Mouse (Mus musculus) erythroblast, embryonic 14.5 days (primary cell): ENCODE measurements at regions not wholly inside any gene's neighbourhood (a gene's known extent, or its start where the extent isn't known, plus 50 kb on each side); places are given as distances from the start of the nearest gene placed in this dataset.

ENCODE experiments used
- GATA1 ChIP-seq: IDR thresholded peaks from 2 replicates; pipeline ENCODE4 v1.6.1; 2012; ENCODE audit warnings: low read length, inconsistent platforms, mixed read lengths
- TAL1 ChIP-seq: IDR thresholded peaks from 3 replicates; pipeline ENCODE4 v1.6.1; 2012; ENCODE audit warnings: low read length, inconsistent platforms, mixed read lengths

DNA sequence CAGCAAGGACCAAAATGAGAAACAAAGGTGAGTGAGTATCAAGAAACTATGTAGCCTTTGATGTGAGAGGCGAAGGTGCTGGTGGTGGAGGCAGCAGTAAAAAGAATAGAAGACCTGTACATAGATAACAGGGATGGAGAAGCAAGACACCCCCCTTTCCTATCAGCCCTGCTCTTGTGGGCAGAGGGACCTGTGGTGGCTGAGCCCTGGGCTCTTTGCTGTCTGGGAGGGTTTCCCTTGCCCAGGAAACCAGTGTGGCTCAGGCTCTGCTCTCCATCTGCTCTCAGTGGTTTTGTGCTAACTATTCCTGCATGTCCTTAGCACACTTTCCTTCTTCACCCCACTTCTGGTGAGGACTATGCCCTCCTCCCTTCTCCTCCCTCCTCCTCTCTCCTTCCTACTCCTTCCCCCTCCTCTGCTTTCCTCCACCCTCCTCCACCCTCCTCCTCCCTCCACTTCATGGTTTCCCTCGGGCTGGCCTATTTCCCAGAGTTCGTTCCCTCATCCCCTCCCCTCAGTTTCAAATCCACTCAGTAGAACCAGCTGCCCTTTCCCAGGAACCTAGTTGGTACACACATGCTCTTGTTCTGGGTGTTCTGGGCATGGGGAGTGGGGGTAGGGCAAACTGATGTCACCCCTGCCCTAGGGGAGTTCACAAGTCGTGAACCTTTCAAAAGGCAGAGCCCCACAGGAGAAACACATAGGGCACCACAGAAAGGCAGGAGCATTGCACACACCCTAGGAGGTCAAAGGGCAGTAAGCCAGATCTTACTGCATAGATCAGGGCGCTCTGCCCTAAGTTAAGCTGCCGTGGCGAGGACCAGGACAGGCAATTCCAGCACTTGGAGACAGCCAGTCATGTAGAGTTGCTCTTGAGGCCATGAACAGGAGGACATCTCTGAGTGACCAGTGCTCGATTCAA is 93.1 kb downstream of the Cpn2 start:
- TF ChIP-seq TAL1, result no peak
- no peak for TF ChIP-seq GATA1
